Mouse (Mus musculus) right cerebral cortex, adult 2 months (tissue): Measurements from ENCODE around the gene Gm15217.

Experiments used
- DNase-seq, 2 experiments: peaks; one replicate each; pipeline ENCODE4 v3.0.0; 2021 to 2022; ENCODE audit warnings: low spot score in 2 of 2

Gene Gm15217

DNA sequence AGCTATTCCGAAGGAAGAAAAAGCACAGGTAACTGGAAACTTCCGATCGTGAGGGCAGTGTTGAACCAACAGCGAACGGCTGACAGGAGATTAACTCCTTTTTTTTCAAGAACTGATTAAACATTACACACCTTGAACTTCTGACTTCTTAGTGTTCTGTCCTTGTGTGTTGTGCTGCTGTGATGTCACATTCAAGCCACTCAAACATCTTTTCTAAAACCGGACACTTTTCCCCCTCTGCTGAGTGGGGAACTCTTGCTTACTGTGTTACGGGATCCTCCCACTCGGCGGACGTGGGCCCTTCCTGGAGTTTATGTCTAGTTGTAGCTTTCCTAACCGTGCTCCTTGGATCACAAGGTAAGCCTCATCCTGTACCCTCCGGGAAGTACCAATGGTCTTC lies at the start of gene Gm15217:
Gene Gm15217, plus strand, starts transcription at position 130 of the 400 bp plus-strand sequence.
- no peak for DNase-seq

DNA sequence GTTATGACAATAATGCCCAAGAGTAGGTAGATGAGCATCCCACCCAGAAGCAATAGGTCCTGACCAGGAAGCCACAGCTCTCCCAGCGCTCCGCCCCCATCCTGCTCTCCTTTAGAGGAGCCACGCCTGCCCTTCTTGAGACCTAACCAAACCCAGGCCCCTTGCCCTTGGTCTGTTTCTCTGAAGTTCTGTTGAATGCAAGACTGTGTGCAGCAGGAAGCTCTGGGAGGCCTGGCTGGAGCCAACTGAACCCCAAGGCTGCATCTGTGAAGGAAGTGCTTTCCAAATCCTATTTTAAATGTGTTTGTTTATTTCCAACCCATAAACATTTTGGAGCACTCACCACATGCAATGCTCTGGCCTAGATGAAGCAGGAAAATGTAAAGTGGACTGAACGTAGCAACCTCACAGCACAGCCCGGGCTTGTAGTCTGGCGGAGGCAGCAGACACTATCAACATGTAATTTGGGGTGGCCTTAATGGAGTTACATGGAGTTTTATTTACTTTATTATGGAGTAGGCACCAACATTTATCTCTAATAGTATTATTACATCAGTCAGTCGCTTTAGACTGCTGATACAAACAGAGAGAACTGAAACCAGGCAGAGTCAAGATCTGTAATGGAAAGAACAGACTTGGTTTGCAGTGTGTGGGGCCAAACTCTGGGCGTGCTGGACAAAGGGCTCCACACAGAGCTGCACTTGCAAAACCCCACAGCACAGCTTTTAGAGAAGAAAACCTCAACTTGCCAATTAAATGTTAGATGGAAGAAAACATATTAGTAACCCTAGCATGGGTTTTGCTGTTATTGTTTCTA lies 45.6 kb upstream of the Gm15217 start:
- DNase-seq, result no peak

DNA sequence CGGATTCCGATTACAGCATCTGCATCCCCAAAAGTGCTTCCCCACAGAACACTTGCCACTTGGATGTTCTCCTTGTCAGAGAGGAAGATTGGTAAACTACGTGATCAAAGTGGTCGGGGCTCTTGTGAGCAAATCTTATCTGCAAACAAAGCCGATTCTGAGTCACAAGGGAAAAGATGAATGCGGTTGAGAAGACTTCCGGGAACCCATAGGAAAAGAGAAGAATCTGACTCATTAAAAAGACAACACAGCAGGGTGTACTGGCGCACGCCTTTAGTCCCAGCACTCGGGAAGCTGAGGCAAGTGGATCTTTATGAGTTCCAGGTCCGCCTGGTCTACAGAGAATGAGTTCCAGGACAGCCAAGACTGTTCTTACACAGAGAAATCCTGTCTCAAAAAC lies 40.4 kb upstream of the Gm15217 start:
- DNase-seq, result no peak

DNA sequence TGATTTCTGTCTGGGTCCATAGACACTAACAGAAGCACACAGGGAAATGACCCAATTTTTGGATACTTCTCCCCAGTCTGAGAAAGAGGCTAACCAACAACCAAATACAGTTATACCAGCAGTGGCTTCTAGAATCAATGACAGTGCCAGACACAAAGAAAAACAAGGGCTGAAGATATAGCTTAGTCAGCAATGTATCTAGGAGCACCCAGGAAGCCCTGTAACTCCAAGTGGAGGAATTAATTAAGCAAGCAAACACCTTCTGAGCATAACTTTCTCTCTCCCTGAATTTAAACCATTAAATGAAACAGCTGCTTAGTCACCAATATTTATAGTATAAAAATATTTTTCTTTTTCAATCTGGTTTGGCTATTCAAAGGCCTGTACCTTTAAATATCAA lies 34.5 kb upstream of the Gm15217 start:
- DNase-seq, result no peak

DNA sequence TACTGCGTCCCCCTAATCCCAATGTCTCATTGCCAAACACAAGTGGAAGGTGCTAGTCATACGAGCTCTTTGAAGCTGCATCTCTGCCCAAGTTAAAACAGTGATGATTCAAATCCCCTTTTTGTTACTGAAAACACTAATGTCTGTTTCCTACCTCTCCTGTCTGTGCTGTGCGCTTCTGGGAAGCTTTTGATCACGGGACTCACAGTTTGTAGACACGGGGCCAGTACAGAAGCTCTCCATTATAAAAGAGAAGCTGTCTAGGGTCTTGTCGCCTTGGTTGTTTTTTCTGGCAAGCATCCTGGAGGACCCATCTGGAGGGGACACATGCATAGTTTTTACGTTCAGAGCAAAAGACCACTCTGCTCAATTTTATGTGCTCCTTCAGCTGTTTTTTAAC lies 21.9 kb upstream of the Gm15217 start:
- no peak for DNase-seq

DNA sequence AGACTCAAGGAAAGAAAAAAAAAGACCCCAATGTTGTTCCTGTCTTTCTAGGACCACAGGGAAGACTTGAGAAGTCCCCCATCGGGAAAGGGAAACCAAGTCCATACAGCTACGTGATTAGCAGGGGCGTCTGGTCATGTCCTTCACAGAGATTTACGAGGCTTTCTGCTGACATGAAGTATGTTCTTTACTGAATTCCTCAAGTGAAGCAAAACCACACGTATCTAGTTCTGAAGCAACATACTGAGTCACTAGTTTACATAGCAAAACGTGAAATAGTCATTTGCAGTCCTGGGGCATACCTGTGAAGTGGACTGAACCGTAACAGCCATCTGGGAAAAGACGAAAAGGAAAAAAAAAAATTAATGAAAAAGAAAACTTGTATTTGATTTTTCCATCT lies 21.5 kb upstream of the Gm15217 start:
- no peak for DNase-seq

DNA sequence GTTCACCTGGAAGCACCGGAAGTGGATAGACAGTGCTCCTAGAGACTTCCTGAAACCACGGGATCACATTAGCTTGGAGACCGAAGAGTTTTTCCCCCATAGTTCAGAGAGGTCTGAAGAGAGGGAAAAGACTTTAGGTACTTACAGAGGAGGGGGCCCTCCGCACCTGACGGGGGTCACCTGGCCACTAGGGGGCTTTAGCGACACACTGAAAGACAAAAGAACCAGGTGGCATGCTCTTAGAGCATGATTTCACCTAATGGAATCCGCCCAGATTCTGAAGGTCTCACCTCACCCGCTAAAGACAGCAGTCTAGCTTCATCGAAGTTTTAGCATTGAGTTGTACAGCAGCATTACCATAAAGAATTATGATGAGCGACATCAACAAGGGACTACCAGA lies 16.0 kb upstream of the Gm15217 start:
- DNase-seq, result no peak

DNA sequence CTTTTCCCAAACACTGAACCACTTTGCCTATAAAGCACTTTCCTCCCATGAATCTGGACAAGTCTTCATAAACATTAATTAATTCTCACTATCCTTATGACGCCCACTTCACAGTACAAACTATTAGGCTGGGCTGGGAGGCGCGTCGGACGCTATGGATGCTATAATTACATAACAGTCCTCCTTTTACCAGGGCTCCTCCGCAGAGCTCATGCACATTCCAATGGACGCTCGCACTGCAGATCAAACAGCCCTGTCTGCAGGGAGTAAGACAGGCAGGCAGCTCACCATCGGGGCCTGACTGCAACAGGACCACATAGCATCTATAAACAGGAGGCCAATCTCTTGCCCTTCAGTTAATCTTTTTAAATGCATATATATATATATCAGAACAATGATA lies 6.8 kb upstream of the Gm15217 start:
- DNase-seq, result no peak

DNA sequence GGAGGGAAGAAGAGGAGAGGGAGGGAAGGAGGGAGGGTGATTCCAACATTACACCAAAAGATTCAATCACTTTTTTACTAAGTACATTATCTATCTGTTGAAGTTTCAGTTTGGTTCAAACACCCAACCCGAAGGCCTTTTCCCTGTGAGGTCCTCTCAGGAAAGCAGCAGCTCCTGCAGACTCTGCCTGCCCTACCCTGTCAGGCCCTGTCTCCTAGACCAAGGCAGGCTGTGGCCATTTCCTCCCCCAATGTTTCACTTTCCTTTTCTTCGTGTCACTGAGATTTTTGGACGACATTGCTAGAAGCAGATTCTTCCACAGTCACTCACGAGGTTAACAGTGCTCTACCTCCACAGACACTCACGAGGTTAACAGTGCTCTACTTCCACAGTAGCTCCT lies 3.4 kb upstream of the Gm15217 start:
- no peak for DNase-seq

DNA sequence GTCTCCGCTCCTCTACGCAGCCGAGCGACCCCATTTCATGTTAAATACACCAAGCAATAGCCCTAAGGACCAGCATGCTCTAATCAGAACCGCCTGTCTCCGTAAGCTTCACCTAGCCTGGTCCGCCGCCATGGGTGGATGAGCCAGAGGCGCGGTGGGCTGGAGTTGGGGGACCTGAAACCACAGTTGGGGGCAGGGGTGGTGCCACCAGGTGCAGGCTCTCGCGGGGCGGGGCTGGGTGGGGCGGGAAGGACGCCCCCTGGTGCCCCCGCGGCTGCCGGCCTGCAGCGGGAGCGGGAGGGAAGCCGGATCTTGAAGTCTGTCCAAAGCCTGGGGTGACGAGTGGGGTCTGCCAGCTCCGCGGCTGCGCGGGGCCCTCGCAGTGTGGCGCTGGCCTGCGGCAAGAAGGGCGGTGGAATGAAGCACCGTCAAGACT lies 1.1 kb downstream of the Gm15217 start:
- no peak for DNase-seq

DNA sequence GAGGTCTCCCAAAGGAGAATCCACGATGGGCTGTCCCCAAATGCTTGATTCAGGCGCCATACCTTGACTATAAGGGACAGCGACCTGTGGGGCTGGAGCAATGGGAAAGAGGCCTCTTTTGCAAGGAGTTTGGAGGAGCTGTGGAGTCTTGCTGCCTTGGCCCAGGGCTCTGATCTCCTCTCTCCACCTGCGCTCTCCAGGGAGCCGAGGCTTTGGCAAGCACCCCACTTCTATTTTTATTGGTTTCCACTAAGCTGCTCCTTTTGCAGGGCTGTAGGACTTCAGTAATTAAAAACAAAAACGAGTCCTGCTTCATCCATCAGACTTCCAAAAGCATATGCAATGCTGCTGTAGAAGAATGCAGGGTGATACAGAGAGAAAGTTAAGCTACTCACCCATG lies 2.2 kb downstream of the Gm15217 start:
- DNase-seq, result no peak

DNA sequence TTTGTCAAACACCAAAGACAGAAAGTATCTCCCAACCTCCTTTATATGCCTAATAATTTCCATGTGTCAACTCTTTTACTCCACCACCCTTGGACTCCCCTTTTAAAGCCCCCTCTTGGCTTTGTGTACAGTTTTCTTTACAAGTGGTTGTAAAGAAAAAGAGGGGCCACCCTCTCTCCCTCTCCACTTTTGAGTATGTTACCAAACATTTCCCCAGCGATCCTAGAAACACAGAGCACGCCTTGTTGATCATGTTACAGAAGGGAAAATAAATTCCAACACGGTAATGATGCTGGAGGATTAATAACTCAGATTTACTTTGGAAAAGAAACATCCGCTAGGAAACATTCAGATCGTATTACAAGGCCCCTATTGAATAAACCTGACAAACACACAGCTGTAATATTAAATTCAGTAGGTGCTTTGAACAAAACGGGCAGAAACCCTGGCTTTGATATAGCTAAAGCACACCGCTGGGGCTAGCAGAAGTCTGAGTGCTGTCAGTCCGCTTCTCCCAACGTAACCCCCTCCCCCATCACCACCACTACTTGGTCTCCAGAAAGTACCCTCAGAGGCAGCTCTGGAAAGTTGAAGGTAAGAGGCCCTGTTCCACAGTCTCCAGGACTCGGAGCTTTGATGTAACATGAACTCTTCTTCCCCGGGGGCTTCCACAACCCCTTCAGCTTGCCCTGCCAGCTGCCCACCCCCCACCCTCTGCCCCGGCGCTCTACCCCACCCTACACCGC lies 5.9 kb downstream of the Gm15217 start:
- no peak for DNase-seq

DNA sequence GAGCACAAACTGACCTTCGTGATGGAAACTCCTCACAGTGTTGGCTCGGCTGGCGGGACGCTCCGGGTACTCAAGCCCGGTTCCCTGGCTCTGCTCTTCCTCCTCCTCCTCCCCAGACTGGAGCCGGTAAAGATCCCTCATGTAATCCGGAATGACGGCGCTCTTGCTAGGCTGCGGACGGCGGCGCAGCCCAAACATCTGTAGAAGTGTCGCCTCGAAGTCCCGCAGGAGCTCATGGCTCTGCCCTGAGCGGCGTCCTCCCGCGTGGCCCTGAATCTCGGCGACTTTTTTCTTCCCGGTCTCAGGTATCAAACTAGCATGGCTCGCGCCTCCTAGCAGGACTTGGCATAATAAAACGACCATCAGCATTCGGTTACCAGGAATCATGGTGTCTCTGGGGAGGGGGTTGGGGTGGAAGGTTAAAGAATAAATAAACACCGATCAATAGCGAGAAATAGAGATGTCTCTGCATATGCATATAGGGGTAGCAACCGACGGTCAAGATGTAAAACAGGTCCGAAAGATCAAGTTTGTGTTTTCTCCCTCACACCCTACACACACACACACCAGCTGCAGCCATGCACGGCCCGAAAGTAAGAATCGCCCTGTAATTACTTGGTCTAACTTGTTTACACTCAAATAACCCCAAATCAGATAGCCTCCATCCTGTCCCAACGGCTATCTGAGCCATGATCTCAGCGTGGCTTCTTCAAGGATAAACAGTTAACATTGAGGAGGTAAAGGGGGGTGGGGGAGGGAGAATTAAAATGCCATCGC lies 6.7 kb downstream of the Gm15217 start:
- DNase-seq, result no peak

DNA sequence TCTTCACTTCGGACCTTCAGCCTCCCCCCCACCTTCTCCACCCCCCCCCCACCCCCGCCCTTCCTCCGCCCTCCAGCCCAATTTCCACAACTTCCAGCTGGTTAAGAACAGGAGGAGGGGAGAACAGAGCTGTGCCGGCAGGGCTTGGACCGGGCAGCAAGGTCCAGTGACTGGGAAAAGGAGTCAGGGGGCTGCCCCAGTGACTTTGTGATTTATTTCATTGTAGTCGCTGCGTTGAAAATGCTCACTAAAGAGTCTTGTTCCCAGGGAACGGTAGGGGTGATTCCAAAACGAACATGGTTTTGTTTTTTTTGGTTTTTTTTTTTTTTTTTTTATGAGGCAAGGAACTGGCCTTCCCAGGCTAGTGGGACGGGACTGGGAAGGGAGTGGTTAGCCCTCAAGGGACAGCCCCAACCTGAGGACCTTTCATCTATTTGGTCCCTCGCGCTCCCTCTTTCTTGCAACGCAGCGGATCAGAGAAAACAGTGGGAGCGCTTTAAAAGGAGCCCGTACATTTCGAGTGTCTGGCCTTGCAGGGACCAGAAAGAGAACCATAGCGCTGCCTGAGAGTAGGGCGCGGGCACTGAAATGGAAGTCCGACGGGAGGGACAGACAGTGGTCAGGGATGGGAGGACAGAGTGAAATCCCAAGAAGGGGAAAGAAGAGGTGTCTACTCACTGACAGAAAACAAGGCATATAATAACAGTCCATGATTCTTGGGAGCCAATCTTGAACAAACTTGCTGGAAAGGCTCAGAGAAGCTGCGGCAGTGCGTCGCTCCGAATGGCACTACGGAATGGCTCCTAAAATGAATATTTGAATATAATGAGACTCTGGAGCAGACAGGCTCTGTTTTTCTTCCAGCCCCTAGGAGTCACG lies 7.5 kb downstream of the Gm15217 start:
- DNase-seq, result no peak

DNA sequence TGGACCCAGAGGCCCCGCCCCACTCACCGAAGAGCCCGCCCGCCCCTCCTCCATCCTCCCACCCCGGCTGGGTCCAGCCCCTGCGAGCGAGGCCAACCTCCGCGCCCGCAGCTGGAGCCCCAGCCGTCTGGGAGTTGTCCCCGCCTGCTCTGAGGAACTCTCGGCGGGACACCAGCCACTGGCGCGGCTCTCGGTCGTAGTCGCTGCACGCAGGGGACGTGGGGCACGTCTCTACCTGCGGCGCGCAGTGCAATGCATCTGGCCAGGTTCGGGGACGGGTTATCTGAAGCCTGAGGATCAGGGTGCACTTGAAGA lies 8.1 kb downstream of the Gm15217 start:
- no peak for DNase-seq

DNA sequence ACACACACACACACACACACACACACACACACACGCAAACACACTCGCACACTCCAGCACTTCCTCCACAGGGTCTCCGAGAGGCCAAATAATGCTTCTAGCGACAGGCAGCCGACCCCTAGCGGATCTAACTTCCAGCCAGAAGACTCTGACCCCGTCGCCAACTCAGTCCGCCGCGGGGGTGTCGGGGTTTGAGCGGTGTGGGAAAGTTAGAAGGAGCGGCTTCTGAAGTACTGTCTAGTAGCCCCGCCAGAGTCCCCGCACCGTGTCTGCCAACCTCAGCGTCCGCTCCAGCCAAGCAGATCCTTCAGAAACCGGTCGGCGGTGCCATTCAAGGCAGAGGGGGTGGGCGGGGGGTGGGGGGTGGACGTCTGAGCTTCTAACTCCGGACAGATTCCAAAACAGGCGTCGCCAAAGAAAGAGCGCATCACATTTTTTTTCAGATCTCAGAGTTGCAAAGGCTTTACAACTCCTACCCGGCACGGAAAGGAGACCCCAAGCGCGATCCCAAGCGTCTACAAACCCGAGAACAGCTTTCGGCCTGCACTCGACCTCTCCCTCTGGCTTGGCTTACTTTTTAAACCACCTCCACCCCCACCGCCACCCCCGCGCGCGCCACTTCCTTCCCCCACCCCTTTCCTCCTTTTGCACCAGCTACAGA lies 8.7 kb downstream of the Gm15217 start:
- no peak for DNase-seq

DNA sequence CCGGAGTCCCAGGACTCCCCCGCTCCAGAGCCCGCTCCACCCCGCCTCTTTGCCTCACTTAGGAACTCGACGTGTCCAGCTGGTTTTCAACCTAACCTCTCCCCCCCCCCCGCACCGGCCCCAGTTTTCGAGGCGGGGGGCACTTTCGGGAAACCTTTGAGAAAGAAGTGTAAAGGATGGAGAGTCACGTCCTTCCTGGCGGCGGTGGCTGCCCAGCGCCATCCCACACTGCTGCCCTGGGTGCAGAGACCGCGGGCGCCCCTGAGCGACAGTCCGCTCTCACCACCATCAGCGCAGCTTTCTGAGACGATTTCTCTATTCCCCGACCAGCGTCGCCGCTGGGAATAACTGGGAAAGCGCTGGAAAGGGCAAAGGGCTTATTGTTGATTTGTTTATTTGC lies 9.4 kb downstream of the Gm15217 start:
- DNase-seq, result no peak

DNA sequence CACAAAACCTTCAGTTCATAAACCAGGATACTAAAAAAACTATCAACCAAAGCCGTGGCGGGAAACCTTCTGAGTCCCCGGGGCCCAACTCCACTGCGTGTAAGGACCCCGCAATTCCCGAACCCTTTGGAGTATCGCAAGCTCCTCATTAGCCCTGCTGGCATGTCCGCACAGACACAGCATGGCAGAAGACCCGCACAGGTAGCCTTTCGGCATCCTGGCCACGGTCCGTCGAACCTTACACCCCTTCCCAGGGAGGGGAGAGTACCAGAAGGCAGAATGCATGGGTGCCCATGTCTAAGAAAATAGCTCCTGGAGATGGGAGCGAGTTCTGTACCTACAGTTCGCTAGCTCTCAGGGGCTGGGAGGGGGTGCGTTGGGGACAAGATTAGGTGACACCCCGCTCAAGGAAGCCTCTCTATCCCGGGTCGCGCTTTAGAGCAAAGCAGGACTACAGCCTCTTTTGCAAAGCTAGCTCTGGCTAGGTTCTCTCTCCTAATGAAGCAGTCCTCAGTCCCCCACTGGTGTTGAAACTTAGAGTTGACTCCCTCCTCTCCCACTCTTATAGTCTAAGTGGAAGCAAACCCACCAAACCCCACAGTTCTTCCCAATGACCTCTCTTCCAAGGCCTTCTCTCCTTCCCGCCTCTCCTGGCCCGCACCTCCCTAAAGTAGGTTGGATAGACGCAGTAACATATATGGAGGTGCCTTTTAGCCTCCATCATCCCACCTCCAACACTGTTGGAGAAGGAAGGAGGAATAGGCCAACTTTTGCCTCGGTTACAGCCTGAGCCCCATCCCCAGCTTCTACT lies 10.4 kb downstream of the Gm15217 start:
- DNase-seq, result no peak

DNA sequence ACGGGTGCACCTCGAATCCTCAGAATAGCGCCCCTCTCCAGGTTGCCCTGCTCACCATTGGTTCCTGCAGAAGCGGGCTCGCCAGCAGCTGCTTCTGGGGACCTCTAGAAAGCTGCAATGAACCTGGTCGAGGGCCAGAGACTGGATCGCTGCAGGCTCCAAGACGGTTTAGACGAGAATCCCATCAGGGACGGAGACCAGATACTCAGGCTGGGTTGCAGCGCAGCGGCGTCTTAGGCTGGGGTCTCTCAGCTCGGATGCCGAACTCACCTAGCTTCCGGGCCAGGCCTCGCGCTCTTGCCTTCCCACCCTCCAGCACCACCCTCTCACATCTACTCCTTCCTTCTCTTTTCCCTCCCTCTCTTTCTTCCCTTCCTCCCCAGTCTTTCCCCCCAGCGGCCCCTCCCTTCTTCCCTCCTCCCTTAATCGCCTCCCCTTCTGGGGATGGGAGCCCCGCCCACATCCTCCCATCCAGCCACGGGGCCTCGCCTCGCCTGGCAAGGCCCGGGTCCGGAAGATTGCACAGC lies 11.1 kb downstream of the Gm15217 start, which contains the start of gene Bmp4:
Gene Bmp4, minus strand, starts transcription at position 421 of the 527 bp plus-strand sequence.
- no peak for DNase-seq

DNA sequence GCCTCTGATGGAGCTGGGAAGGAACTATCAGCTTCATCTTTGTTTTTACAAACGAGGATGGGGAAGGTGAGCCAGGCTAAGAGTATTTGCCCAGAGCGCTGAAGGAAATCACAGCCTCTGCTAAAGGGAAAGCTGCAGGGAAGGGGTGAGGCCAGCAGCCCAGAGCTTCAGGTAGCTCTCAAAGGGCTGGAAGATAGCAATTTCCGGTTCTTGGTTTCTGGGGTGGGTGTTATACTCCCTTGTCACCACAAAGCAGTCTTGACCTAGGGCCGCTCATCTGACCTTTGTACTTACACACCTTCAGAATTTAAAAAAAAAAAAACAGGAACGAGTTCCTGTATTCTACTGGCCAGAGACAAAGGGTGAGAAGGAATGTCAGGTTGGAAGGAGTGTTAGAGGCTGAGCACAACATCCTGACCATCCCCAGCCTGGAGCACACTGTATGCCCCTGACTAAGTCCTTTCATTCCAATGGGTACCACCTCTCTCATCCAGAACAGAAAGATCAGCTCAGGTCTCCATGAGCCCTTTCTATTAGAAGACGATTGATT lies 12.5 kb downstream of the Gm15217 start:
- no peak for DNase-seq
